Mouse (Mus musculus): ENCODE data around the gene Nup107.
"Not testable (repeated sequence)": the region's sequence is repeated elsewhere in the genome, so short reads cannot be mapped to it uniquely, and the experiment has no call there.

Nup107 gene

GRCm38 (mm10) chr10:117737498-117737897 is 55.0 kb downstream of the Nup107 start:
- not testable (repeated sequence) for DNase-seq (ENCODE audit: low spot score in 2 of 2)

GRCm38 (mm10) chr10:117737075-117737474 is 55.4 kb downstream of the Nup107 start:
- DNase-seq (ENCODE audit: low spot score in 2 of 2): no peak

GRCm38 (mm10) chr10:117736573-117736972 is 55.9 kb downstream of the Nup107 start:
- no peak for DNase-seq (ENCODE audit: low spot score in 2 of 2)

- not testable (repeated sequence) for DNase-seq (ENCODE audit: low spot score in 2 of 2)
Observed at GRCm38 (mm10) chr10:117735396-117735795, 57.1 kb downstream of the Nup107 start.

- DNase-seq (ENCODE audit: low spot score in 2 of 2): not testable (repeated sequence)
Observed at GRCm38 (mm10) chr10:117734104-117734852, 58.2 kb downstream of the Nup107 start.

GRCm38 (mm10) chr10:117733626-117734025 is 58.9 kb downstream of the Nup107 start:
- DNase-seq (ENCODE audit: low spot score in 2 of 2): not testable (repeated sequence)

GRCm38 (mm10) chr10:117732962-117733592 is 59.4 kb downstream of the Nup107 start:
- no peak for DNase-seq (ENCODE audit: low spot score in 2 of 2)

GRCm38 (mm10) chr10:117732184-117732583 is 60.3 kb downstream of the Nup107 start:
- DNase-seq (ENCODE audit: low spot score in 2 of 2): peak; percentile 32 to 45

- peak; percentile 64 to 72 for DNase-seq (ENCODE audit: low spot score in 2 of 2)
Observed at GRCm38 (mm10) chr10:117731244-117732101, 61.0 kb downstream of the Nup107 start.

GRCm38 (mm10) chr10:117730637-117731203 is 61.8 kb downstream of the Nup107 start:
- DNase-seq (ENCODE audit: low spot score in 2 of 2): no peak

GRCm38 (mm10) chr10:117730140-117730539 is 62.4 kb downstream of the Nup107 start:
- no peak for DNase-seq (ENCODE audit: low spot score in 2 of 2)

- DNase-seq (ENCODE audit: low spot score in 2 of 2): no peak
Observed at GRCm38 (mm10) chr10:117729139-117729814, 63.2 kb downstream of the Nup107 start.

GRCm38 (mm10) chr10:117728574-117728973 is 63.9 kb downstream of the Nup107 start:
- no peak for DNase-seq (ENCODE audit: low spot score in 2 of 2)

GRCm38 (mm10) chr10:117727518-117728110 is 64.9 kb downstream of the Nup107 start:
- no peak for DNase-seq (ENCODE audit: low spot score in 2 of 2)

GRCm38 (mm10) chr10:117726888-117727385 is 65.6 kb downstream of the Nup107 start:
- DNase-seq (ENCODE audit: low spot score in 2 of 2): no peak

GRCm38 (mm10) chr10:117726350-117726749 is 66.2 kb downstream of the Nup107 start:
- DNase-seq (ENCODE audit: low spot score in 2 of 2): no peak

GRCm38 (mm10) chr10:117725671-117726070 is 66.8 kb downstream of the Nup107 start:
- no peak for DNase-seq (ENCODE audit: low spot score in 2 of 2)

GRCm38 (mm10) chr10:117724804-117725361 is 67.6 kb downstream of the Nup107 start:
- no peak for DNase-seq (ENCODE audit: low spot score in 2 of 2)

- no peak for DNase-seq (ENCODE audit: low spot score in 2 of 2)
Observed at GRCm38 (mm10) chr10:117724136-117724718, 68.3 kb downstream of the Nup107 start.
